Mouse (Mus musculus): Measurements from ENCODE around the gene Nacc1.

The Nacc1 gene

DNA sequence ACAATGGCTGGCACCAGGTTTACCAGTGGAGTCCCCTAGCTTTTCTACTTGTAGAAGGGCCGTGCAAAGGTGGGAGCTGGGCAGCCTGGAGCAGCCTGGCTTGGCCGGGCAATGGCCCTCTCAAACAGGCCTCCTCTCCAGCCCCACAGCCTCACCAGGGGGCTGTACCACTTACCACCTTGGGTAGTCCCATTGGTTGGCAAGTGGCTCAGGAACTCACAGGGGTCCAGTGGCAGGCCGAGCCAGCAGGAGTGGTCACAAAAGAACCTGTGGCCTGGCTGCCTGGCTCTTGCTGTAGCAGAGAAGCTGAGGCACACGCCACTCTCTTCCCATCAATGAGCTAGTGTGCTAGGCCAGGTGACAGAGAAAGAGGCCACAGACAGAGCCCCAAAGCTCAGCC is 26.5 kb upstream of the Nacc1 start:
- no peak for DNase-seq (ENCODE audit: low spot score in 2 of 2)

DNA sequence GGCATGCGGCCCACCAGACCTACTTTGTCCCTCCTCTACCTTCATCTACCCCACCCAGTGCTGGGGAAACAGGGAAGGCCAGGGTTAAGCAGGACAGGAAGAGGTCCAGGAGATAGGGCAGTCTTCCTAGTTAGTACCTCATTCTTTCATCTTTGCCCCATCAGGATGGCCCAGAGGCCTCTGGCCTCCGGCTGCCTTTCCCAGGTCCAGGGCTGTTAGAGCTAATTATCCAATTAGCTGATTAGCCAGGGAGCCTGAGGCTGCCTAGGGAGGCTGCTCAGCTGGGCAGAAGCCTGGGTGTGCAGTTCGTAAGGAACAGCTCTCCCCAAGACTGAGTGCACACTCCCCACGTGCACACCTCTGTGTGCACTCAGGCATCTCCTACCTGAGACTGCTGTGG is 25.7 kb upstream of the Nacc1 start:
- no peak for DNase-seq (ENCODE audit: low spot score in 2 of 2)

DNA sequence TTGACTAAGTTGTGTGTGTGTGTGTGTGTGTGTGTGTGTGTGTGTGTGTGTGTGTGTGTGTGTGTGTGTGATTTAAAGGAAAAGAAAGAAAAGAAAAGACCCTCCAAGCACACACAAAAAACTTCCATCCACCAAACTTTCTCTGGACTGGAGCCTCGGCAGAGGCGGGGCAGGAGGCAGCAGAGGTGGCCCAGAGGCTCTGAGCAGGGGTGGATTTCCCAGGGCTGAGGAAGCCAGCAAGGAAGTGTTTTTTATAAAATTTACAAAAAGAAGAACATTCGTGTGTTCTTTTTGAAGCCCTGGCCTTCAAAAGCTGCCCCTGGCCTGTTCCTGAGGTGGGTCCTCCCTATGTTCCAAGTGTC is 25.1 kb upstream of the Nacc1 start:
- no peak for DNase-seq (ENCODE audit: low spot score in 2 of 2)

DNA sequence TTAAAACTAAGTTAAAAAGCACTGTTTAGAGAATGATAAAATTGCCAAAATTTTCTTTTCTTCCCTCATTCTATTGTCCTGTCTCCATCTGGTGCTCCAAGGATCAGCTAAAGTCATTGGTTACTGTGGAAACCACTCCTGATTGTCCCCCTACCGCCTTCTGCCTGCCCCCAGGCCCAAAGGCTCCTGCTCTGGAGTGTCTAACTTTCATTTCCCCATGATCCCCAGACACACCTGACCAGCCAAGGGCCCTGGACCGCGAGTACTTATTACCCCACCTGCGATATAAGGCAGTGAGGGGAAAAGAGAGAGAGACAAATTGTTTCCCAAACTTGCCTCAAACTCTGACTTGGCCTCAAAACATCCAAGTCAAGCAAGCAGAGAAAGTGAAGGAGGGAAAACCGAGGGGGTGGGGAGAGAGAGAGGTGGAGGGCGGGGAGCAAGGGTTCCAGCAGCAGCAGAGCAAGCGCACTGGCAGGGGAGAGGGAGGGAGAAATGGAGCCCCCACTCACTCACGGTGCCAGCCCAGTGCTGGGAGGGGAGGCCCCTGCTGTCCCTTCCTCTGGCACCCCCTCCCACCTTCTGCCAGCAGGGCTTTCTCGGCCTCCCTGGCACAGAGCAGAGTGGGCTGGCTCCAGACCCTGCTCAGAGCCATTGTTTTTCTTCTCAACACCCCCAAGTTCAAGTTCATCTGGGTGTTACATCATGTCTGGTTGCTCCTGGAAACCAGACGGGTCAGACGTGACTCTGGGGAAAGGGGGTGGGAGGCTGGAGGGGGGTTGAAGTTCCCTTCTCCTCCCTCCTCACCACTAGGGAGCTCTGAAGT is 24.5 kb upstream of the Nacc1 start:
- DNase-seq (ENCODE audit: low spot score in 2 of 2) = no peak

DNA sequence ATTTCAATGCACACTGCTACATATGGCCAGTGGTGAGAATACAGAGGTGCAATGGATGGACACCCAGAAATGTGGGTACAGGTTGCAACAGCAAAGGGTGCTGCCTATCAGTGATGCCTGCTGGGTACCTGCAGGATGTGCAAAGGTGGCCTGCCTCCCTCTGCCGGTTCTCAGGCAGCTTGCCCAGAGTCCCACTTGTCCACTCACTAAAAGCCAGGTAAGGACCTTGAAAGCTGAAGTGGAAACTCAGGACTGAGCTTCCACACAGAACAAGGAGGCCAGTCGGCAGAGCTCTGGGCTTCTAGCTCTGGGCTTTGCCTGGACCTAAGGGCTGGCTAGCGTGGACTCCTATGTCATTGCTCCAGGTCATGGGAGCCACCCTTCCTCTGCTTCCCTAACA is 23.6 kb upstream of the Nacc1 start:
- DNase-seq (ENCODE audit: low spot score in 2 of 2) = no peak

DNA sequence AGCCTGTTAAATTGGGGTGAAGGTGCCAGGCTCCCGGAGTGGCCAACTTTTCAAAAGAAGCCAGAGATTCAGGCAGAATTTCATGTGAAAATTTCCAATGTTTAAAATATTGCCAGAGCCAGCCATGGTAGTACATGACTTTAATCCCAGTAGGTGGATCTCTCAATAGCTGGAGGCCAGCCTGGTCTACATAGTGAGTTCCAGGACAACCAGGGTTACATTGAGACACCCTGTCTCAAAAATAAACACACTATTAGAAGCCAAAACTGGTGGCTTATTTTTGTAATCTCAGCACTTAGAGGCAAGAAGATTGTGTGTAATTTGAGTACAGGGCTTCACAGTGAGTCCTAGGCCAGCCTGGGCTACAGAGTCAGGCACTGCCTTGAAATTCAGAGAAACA is 22.3 kb upstream of the Nacc1 start:
- no peak for DNase-seq (ENCODE audit: low spot score in 2 of 2)

DNA sequence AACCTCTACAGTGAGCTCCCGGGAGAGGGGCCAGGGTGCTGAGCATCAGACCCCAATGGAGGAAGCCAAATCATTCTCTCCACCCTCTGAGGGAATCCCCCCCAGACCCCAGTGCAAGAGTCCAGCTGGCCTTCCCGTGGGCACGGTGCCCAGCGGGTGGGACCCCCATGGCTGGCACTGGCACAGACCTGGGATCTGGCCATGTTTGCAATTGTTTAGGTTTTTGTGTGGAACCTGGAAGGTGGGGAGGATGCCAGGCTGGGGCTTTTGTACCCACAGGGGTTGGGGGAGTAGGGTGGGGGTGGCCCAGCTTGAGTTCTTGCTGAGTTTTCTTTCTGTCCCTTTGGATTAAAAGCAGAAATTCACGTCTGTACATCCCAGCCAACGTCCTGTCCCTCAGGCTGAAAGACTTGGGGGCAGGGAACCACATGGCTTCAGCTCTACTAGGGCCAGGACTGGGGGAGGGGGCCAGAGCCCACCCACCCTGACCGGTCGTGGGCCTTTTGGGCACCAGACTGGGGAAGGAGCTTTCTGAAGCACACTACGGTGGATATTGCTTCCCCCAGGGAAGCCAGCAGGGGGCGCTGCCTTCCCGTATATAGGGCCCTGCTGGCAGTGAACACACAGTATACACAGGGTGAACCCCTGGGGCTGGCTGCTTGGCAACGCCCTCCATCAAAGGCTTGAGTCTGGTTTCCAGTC is 21.3 kb upstream of the Nacc1 start:
- peak in 1 of 2 experiments; percentile 90 for DNase-seq (ENCODE audit: low spot score in 2 of 2)

DNA sequence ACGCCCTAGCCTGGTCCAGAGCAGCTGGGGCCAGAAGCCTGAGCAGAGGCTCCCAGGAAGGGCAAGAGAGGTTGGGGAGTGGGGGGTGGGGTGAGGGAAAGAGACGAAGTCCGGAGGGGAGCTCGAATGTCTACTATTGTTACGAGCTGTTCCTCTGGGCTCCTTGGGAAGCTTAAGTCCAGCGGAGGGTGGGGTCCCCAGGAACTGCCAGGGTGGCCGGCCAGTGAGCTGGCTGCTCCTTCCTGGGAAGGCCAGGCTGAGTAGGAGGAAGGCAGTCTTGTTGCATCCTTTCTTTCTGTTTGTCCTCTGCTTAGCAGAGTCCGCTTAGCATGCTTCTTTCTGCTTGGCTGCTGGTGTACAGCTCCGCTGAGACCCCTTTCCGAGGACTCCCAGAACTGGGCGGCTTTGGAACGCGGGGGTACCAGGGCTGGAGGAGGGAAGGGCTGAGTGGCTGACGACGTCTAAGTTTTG is 20.4 kb upstream of the Nacc1 start:
- no peak for DNase-seq (ENCODE audit: low spot score in 2 of 2)

DNA sequence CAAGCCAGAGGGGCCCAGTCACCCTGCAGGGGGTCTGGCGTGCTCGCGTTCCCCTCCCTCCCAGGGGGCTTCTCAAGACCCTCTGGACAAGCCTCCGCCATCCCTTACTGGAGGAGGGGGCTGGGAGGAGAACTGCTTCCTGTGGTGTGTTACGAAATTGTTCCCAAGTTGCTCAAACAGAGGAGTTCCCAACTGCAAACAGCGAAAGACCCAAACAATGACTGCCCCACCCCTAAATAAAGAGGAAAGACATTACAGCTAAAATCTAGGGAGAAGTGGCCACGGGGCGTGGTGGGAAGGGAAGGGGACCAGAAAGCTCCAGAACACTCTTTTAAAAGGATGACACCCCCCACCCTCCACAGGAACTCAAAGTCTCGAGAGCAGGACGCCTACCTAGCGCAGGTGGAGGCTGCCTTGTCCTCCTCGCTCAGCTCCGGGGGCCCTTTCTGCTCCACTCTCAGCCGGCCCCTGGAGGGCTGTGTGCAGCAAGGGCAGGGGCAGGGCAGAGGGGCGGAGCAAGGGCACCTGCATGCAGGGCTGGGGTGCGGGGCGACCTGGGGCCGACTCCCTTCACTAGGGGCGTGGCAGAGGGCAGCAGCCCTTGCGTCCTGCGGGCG is 19.7 kb upstream of the Nacc1 start:
- DNase-seq (ENCODE audit: low spot score in 2 of 2) = no peak

DNA sequence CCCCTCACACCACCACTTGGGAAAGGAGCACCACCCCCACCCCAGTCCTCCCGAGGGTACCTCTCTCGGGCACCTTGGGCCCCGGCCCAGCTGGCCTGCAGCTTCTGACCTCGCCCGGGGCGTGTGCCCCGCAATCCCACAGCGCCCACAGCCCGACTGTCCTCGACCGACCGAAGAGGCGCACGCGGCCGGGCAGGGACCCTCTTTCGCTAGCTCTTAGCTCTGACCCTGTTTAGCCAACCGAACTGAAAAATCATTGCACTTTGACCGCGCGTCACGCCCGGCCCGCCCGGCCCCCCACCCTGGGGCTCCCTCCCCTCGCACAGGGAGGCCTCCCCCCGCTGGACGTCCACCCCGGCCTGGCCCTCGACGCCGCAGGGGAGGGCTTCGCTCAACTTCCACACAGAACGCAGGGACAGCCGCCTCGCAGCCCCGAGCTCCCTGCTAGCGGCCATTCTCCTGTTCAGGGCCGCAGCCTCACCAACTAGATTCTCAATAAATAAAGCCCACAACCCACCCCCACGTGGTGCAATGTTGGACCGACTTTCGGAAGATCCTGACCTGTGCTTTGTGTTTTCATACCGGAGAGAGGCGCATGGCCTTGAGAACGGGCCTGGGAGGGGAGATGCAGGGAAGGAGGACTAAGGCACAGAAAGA is 19.1 kb upstream of the Nacc1 start:
- no peak for DNase-seq (ENCODE audit: low spot score in 2 of 2)

DNA sequence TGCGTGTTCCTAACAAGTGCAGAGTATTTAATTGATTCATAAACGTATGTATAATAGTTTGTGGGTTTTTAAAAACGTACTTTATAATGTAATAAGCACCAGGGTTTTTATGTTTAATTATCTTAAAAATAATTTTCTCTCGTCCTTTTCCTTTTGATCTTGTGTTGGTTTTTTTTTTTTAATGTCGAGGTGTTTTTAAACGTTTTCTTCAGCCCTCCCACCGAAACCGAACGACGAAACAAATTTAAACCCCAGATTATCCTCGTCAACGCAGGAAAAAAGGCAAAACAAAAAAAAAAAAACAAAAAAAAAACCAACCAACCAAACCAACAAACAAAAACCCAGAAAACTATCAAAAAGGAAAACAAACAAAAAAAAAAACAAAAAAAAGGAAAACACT is 18.3 kb upstream of the Nacc1 start:
- no peak for DNase-seq (ENCODE audit: low spot score in 2 of 2)

DNA sequence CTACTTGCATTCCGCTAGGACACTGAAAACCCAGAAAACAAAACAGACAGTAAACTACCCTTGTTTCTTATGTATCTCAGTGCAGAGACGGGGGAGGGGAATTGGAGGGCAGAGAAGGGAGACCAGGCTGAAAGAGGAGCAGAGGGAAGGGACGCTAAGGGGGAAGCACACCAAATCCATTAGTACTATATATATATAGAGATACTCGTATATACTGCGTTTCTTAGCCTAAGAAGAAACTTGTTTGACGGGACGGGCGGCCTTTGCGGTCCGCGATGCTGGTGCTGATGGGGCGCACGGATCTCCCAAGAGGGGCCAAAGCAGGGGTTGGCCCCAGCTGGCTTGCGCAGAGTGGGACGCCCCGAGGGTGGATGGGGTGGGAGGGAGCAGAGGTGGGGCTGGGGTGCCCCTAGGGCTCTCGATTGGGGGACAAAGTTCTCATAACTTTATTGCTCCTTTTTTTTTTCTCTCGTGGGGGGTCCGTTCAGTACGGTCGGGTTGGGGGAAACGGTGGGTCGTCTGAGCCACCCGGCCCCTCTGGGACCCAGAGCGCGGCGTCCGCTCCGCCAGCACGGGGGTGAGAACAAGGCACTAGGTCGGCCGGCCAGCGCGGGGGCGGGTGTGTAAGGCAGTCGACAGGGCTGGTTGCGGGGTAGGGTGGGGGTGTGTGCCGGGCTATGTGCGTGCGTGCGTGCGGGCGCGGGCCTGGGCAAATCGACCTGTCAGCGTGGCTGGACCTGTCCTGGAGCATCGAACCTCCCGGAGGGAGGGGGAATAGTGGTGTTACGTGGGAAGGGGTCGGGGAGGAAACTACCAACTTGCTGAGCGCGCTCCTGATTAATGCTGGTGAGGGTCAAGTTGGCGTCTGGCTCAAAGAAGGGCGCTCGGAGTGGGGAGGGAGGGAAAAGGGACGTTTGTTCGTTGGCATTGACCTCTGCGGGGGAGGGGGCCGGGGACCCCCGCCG is 17.5 kb upstream of the Nacc1 start:
- DNase-seq (ENCODE audit: low spot score in 2 of 2) = no peak

DNA sequence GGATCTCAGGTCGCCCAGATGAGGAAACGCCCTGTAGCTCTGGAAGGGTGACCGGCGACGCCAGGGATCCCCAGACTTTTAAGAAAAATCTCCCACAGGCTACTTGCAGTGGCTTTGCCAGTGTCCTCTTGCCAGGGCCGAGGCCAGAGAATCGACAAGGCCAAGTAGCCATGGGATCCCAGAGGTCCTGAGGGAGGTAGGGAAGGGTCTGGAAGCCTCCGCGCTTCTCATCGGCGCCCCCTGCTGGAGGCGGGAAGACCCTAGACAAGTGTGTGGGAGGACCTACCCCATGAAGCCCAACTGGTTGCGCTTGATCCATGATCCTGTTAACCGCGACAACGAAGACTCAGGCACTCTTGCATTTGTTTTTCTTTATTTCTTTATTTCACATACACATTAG is 16.7 kb upstream of the Nacc1 start:
- peak in 1 of 2 experiments; percentile 70 for DNase-seq (ENCODE audit: low spot score in 2 of 2)

DNA sequence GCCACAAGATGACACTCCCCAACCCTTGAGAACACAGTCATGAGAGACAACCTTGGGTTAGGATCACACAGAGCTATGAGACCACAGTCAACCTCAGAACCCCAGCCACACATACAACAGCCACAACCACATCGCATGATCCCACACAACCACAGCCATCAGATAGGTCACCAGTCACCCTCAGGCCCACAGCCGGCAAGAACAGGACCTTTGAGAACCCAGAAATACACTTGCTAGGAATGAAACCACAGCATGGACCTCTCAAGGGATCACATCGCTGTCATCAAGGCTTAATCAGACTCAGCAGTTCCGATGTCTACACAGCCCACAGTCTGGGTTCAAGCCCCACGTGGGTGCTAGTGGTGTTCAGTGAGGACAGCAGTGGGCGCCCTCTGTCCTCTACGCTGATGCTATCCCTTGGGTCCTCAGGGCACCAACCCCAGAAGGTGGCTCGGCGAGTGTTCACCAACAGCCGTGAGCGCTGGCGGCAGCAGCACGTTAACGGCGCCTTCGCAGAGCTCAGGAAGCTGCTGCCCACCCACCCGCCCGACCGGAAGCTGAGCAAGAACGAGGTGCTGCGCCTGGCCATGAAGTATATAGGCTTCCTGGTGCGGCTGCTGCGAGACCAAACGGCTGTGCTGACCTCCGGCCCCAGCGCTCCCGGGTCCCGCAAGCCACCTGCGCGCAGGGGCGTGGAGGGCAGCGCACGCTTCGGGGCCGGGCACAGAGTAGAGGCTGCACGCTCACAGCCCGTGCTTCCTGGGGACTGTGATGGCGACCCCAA is 16.0 kb upstream of the Nacc1 start:
- no peak for DNase-seq (ENCODE audit: low spot score in 2 of 2)

DNA sequence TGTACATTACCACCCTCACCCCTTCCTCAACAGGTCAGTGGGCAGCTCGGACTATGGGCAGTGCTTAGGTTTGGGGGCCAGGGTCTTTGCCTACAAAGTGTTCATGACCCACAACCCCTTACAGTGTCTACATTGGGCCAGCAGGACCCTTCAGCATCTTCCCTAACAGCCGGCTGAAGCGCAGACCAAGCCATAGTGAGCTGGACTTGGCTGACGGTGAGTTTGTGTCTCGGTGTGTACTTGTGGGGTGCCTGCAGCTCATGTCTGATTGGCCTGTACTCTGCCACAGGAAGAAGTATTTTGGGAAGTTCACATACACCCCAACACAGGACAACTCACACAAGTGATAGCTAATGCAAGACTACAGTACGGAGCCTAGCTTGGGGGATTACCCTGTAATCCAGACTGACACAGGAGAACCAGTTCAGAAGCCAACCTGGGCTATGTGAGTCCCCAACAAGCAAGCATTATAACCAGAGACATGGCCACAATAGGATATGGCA is 15.4 kb upstream of the Nacc1 start:
- DNase-seq (ENCODE audit: low spot score in 2 of 2) = no peak

DNA sequence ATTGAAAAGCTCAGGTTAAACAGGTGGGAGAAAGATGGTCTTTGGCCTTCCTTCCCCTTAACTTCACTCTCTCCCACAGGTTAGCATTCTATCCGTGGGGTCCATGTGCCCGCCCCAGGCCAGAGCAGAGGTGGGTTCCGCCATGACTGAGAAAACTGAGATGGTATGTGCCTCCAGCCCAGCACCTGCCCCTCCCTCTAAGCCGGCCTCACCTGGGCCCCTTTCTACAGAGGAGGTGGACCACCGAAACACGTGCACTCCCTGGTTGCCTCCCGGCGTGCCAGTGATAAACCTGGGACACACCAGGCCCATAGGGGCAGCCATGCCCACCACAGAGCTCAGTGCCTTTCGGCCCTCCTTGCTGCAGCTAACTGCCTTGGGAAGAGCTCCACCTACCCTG is 14.9 kb upstream of the Nacc1 start:
- no peak for DNase-seq (ENCODE audit: low spot score in 2 of 2)

DNA sequence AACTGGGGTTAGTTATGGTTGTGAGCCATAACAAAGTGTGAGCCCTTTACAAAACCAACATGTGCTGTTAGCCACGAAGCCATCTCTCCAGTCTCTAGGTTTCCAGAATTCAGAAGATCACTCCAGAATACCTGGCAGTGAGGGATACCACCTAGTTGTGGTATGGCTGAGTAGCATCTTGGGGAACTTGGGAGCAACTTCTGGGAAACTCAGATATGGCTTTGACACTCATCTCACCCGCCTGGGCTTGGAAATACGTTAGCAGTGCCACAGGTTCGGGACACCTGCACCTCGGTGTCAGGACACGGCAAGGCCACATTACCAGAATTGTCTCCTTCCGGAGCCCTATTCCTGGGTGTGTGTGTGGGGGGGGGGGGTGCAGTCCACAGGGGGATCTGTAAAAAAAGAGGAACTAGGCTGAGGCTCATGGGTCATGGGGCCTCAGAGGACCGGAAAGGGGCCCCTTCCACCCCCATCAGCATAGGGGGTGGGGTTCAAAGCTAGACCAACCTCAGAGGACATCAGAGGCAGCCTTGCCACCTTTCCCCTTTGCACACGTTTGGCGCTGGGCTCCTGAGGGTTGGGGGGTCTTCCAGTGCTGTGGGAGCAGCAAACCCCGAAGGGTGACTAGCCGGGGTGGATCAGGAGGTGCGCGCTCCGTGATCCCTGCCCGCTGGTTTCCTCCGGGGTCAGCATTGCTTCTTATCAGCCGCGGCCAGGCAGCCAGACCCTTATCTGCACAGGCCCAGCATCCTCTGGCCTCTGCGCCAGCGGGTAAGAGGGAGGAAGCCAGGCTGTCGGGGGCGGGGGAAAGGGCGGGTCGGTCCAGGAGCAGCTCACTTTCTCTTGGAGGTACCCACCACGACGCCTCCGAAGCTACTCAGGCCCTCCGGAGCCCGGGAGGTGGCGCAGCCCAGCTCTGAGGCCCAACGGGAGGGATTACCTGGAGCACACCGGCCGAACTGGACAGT is 13.6 kb upstream of the Nacc1 start, which contains the start of gene Lyl1:
Gene Lyl1, plus strand, starts transcription at position 517 of the 971 bp plus-strand sequence.
- no peak for DNase-seq (ENCODE audit: low spot score in 2 of 2)

DNA sequence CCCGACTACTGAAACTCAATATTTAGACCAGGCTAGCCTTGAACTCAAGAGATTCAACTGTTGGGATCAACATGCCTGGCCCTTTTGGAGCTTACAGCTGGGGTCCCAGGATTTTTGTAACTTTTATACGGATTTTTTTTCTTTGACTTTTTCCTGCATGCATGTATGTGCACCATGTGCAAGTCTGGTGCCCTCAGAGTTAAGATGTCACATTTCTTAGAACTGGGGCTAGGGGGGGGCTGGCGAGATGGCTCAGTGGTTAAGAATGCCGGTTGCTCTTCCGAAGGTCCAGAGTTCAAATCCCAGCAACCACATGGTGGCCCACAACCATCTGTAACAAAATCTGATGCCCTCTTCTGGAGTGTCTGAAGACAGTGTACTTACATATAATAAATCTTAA is 12.9 kb upstream of the Nacc1 start:
- DNase-seq (ENCODE audit: low spot score in 2 of 2) = no peak

DNA sequence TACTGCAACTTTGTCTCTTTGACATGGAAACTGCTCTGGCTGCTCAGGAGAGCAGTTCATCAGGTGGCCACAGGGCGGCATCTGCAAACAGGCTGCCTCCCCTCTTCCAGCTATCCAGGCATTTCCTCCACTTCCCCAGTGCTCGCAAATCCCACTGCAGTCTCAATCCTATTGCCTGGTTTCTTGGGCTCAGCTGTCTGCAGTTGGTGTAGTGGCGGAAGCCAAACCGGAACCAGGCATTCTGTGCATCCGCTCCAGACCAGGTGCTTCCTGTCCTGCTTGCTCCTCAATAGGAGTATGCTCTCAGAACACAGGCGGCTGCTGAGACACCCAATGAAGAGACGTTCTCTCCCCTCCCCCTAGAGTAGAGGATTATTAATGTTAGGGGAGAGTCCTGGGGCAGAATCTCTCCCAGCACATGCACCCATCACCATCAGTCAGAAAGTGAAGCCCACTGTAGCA is 12.2 kb upstream of the Nacc1 start:
- peak in 1 of 2 experiments; percentile 70 for DNase-seq (ENCODE audit: low spot score in 2 of 2)

All from left cerebral cortex, adult 9 months (tissue).